ENCODE assay signal across 24 mouse cellular contexts in genomic region chr15:27472315-27472714, GRCm38 (mm10). TPM values are rescaled to one million over a fixed set of nuclear protein-coding genes. Genes with fewer than 3 reads are reported as not detected.
DNase-seq lines count a peak whose midpoint lies in the region; ATAC-seq and TF ChIP-seq lines count a peak whose summit lies in the region.
"Had no signal": no experiment of that assay in that cellular context is flagged by ENCODE, and none has a peak within 500 bp of the region (broad histone marks: within the 10 kb centered on the region; RNA-seq: fewer than 3 reads in every experiment).

No protein-coding gene starts in this region.

- H3K9ac ChIP-seq in forebrain, embryonic 14.5 days (ENCODE audit: low read length): no peak overlapping the region
- H3K9ac ChIP-seq in forebrain, embryonic 15.5 days (replicated peaks): no peak overlapping the region
- peak overlapping the region; percentile 41 for H3K9ac ChIP-seq in heart, adult 2 months (ENCODE audit: low read depth, low read length)
- no peak overlapping the region for H3K9ac ChIP-seq in heart, embryonic 12.5 days
- 0 out of 2 replicates have a peak overlapping the region, but pooled peaks have one; percentile 6 for H3K9ac ChIP-seq in midbrain, embryonic 13.5 days (replicated peaks)
- H3K9ac ChIP-seq in midbrain, postnatal 0 days (replicated peaks; ENCODE audit: low read length, poor library complexity, severe bottlenecking): no peak overlapping the region
- H3K9ac ChIP-seq in hindbrain, embryonic 16.5 days (ENCODE audit: low read depth, low read length): no peak overlapping the region
- H3K9ac ChIP-seq: kidney, embryonic 15.5 days; liver, embryonic 15.5 days; lung, embryonic 15.5 days had no signal

- TF ChIP-seq EP300 in heart, adult 2 months (IDR thresholded peaks at IDR 0.05; ENCODE audit: insufficient read depth, low read depth, low read length): no peak

- peak; percentile 35 for DNase-seq in forebrain, embryonic 14.5 days (ENCODE audit: low spot score)
- peak in 1 of 2 experiments; percentile 22 for DNase-seq in heart, adult 2 months
- DNase-seq in midbrain, postnatal 0 days (ENCODE audit: low spot score): no peak
- no peak for DNase-seq in kidney, postnatal 10 days
- DNase-seq: adrenal gland, postnatal 36 days; cerebellum, postnatal 10 days; heart, postnatal 10 days; kidney, adult 11 months; kidney, postnatal 4 days; liver; lung, postnatal 36 days; retina, postnatal 1 day; right cerebral cortex, postnatal 25 days; spleen, adult 18-20 months had no signal

- H3K4me1 ChIP-seq in forebrain, embryonic 14.5 days (ENCODE audit: control insufficient read depth, insufficient read depth, low read length): peaks cover 9% of the 10 kb centered on the region; the same call in 1 of the 2 replicates
- H3K4me1 ChIP-seq in forebrain, embryonic 15.5 days: peaks cover 30% of the 10 kb centered on the region
- peaks cover 1% of the 10 kb centered on the region for H3K4me1 ChIP-seq in heart, adult 2 months (ENCODE audit: control insufficient read depth, insufficient read depth, low read length)
- peaks cover 30% of the 10 kb centered on the region for H3K4me1 ChIP-seq in heart, embryonic 12.5 days (replicated peaks)
- peaks cover 27% of the 10 kb centered on the region for H3K4me1 ChIP-seq in midbrain, embryonic 13.5 days (replicated peaks)
- peaks cover 6% of the 10 kb centered on the region; the same call in 1 of the 2 replicates for H3K4me1 ChIP-seq in midbrain, postnatal 0 days (ENCODE audit: insufficient read depth, low read length)
- H3K4me1 ChIP-seq in hindbrain, embryonic 16.5 days (ENCODE audit: control insufficient read depth, insufficient read depth, low read depth, low read length): peaks cover 26% of the 10 kb centered on the region

- no peaks in the 10 kb centered on the region for H3K27me3 ChIP-seq in forebrain, embryonic 14.5 days (replicated peaks; ENCODE audit: control insufficient read depth, insufficient read depth, low read length)
- H3K27me3 ChIP-seq in forebrain, embryonic 15.5 days: no peaks in the 10 kb centered on the region
- no peaks in the 10 kb centered on the region for H3K27me3 ChIP-seq in heart, adult 2 months (ENCODE audit: control insufficient read depth, insufficient read depth, low read length)
- H3K27me3 ChIP-seq in heart, embryonic 12.5 days (replicated peaks): no peaks in the 10 kb centered on the region
- no peaks in the 10 kb centered on the region for H3K27me3 ChIP-seq in midbrain, embryonic 13.5 days
- H3K27me3 ChIP-seq in midbrain, postnatal 0 days (ENCODE audit: insufficient read depth, low read length): no peaks in the 10 kb centered on the region
- H3K27me3 ChIP-seq in hindbrain, embryonic 16.5 days (replicated peaks; ENCODE audit: control insufficient read depth, insufficient read depth, low read length): no peaks in the 10 kb centered on the region
- H3K27me3 ChIP-seq: liver, embryonic 15.5 days; lung, embryonic 15.5 days had no signal

- H3K79me2 ChIP-seq in heart, adult 2 months (replicated peaks; ENCODE audit: control insufficient read depth, insufficient read depth, low read length): 0 out of 2 replicates have a peak, but pooled peaks cover 3% of the 10 kb centered on the region

- intact Hi-C loops in heart, adult 2 months (cut with DNase I): no loop called here

- no peak for TF ChIP-seq POLR2A in heart, adult 2 months (IDR thresholded peaks at IDR 0.05; ENCODE audit: insufficient read depth, low read depth, low read length)

- no peak overlapping the region for H3K4me3 ChIP-seq in forebrain, embryonic 14.5 days (ENCODE audit: low read depth, low read length)
- no peak overlapping the region for H3K4me3 ChIP-seq in forebrain, embryonic 15.5 days
- no peak overlapping the region for H3K4me3 ChIP-seq in heart, adult 2 months
- H3K4me3 ChIP-seq in heart, embryonic 12.5 days: no peak overlapping the region
- H3K4me3 ChIP-seq in midbrain, embryonic 13.5 days (replicated peaks): no peak overlapping the region
- H3K4me3 ChIP-seq in midbrain, postnatal 0 days (ENCODE audit: low read depth, low read length): no peak overlapping the region
- no peak overlapping the region for H3K4me3 ChIP-seq in hindbrain, embryonic 16.5 days (ENCODE audit: low read length)
- H3K4me3 ChIP-seq: kidney, embryonic 15.5 days; limb, embryonic 10.5 days; liver, embryonic 15.5 days; lung, embryonic 15.5 days; megakaryocyte, embryonic 14.5 days had no signal

- no peak overlapping the region for H3K4me2 ChIP-seq in forebrain, embryonic 14.5 days (ENCODE audit: low read length)
- H3K4me2 ChIP-seq in forebrain, embryonic 15.5 days (replicated peaks): no peak overlapping the region
- H3K4me2 ChIP-seq in heart, embryonic 12.5 days: no peak overlapping the region
- H3K4me2 ChIP-seq in midbrain, embryonic 13.5 days (replicated peaks): no peak overlapping the region
- no peak overlapping the region for H3K4me2 ChIP-seq in midbrain, postnatal 0 days (ENCODE audit: low read depth, low read length, poor library complexity, severe bottlenecking)
- H3K4me2 ChIP-seq in hindbrain, embryonic 16.5 days (ENCODE audit: low read length): 0 out of 2 replicates have a peak overlapping the region, but pooled peaks have one; percentile 6
- H3K4me2 ChIP-seq: heart, embryonic 11.5 days; kidney, embryonic 15.5 days; liver, embryonic 15.5 days; lung, embryonic 15.5 days had no signal

- no peaks in the 10 kb centered on the region for H3K9me3 ChIP-seq in forebrain, embryonic 14.5 days (replicated peaks; ENCODE audit: control insufficient read depth, low read length)
- no peaks in the 10 kb centered on the region for H3K9me3 ChIP-seq in forebrain, embryonic 15.5 days
- no peaks in the 10 kb centered on the region for H3K9me3 ChIP-seq in heart, embryonic 12.5 days (replicated peaks)
- no peaks in the 10 kb centered on the region for H3K9me3 ChIP-seq in midbrain, embryonic 13.5 days
- H3K9me3 ChIP-seq in midbrain, postnatal 0 days (ENCODE audit: low read length): no peaks in the 10 kb centered on the region
- no peaks in the 10 kb centered on the region for H3K9me3 ChIP-seq in hindbrain, embryonic 16.5 days (ENCODE audit: control insufficient read depth, low read length)
- H3K9me3 ChIP-seq: kidney, embryonic 15.5 days; limb, embryonic 10.5 days; liver, embryonic 15.5 days; lung, embryonic 15.5 days had no signal

- WGBS in forebrain, embryonic 14.5 days: 52% methylated on average over 9 of the region's 9 CpGs
- WGBS in forebrain, embryonic 15.5 days: 33% methylated on average over 9 of the region's 9 CpGs
- 58% methylated on average over 9 of the region's 9 CpGs for WGBS in heart, adult 2 months
- 83% methylated on average over 9 of the region's 9 CpGs for WGBS in heart, embryonic 12.5 days
- 48% methylated on average over 9 of the region's 9 CpGs for WGBS in midbrain, embryonic 13.5 days
- 30% methylated on average over 9 of the region's 9 CpGs for WGBS in midbrain, postnatal 0 days
- 26% methylated on average over 9 of the region's 9 CpGs for WGBS in hindbrain, embryonic 16.5 days

- no peak overlapping the region for H3K27ac ChIP-seq in forebrain, embryonic 14.5 days (ENCODE audit: low read depth, low read length)
- H3K27ac ChIP-seq in forebrain, embryonic 15.5 days (replicated peaks): no peak overlapping the region
- H3K27ac ChIP-seq in heart, adult 2 months: peak overlapping the region; percentile 48
- H3K27ac ChIP-seq in heart, embryonic 12.5 days (ENCODE audit: poor library complexity, severe bottlenecking): no peak overlapping the region
- no peak overlapping the region; the same call in 1 of the 2 replicates for H3K27ac ChIP-seq in midbrain, embryonic 13.5 days
- no peak overlapping the region for H3K27ac ChIP-seq in midbrain, postnatal 0 days (ENCODE audit: low read depth, low read length)
- H3K27ac ChIP-seq in hindbrain, embryonic 16.5 days (ENCODE audit: low read depth, low read length): no peak overlapping the region
- H3K27ac ChIP-seq: kidney, embryonic 15.5 days; limb, embryonic 10.5 days; liver, embryonic 15.5 days; lung, embryonic 15.5 days had no signal

- 0 out of 2 replicates have a peak, but pooled peaks have one; percentile 7 for ATAC-seq in forebrain, embryonic 14.5 days
- ATAC-seq in forebrain, embryonic 15.5 days (replicated peaks): no peak
- no peak for ATAC-seq in heart, embryonic 12.5 days (ENCODE audit: insufficient number of reproducible peaks, low FRiP score)
- peak; percentile 22; the same call in 1 of the 2 replicates for ATAC-seq in midbrain, embryonic 13.5 days
- no peak for ATAC-seq in midbrain, postnatal 0 days (ENCODE audit: low FRiP score)
- ATAC-seq in hindbrain, embryonic 16.5 days: no peak

- no peaks in the 10 kb centered on the region for H3K36me3 ChIP-seq in forebrain, embryonic 14.5 days (ENCODE audit: control insufficient read depth, insufficient read depth, low read length)
- H3K36me3 ChIP-seq in forebrain, embryonic 15.5 days: no peaks in the 10 kb centered on the region
- peaks cover 19% of the 10 kb centered on the region for H3K36me3 ChIP-seq in heart, adult 2 months (ENCODE audit: control insufficient read depth, insufficient read depth, low read length)
- H3K36me3 ChIP-seq in heart, embryonic 12.5 days: no peaks in the 10 kb centered on the region
- peaks cover 3% of the 10 kb centered on the region for H3K36me3 ChIP-seq in midbrain, embryonic 13.5 days
- no peaks in the 10 kb centered on the region for H3K36me3 ChIP-seq in midbrain, postnatal 0 days (ENCODE audit: insufficient read depth, low read length)
- no peaks in the 10 kb centered on the region for H3K36me3 ChIP-seq in hindbrain, embryonic 16.5 days (ENCODE audit: control insufficient read depth, insufficient read depth, low read length)
- H3K36me3 ChIP-seq: kidney, embryonic 15.5 days; limb, embryonic 10.5 days; lung, embryonic 15.5 days had no signal

- TF ChIP-seq CTCF in heart, adult 2 months (IDR thresholded peaks at IDR 0.05): no peak
- TF ChIP-seq CTCF in midbrain, postnatal 0 days (IDR thresholded peaks at IDR 0.05): no peak

RNA-seq across cellular contexts. Expression of gene Ank, which starts 5.8 kb away (rescaled TPM):
- 13.7 and 13.9 TPM in 2 replicates for polyA plus RNA-seq in forebrain, embryonic 14.5 days (2014; fragmentation: Nextera tagmentation; extraction: Ambion mirVana)
- polyA plus RNA-seq in forebrain, embryonic 15.5 days (2015; fragmentation: Nextera tagmentation; extraction: Ambion mirVana): 16.7 and 17.1 TPM in 2 replicates
- total RNA-seq in heart, adult 2 months (2021): 100 to 1,000 TPM; 196 to 225 TPM
- polyA plus RNA-seq in heart, adult 2 months (2012; rRNA removed): 176 and 318 TPM in 2 replicates
- polyA plus RNA-seq in heart, embryonic 12.5 days (2016; fragmentation: Nextera tagmentation; extraction: Ambion mirVana): 12.6 and 14.7 TPM in 2 replicates
- 9.9 and 11.5 TPM in 2 replicates for polyA plus RNA-seq in midbrain, embryonic 13.5 days (2015; fragmentation: Nextera tagmentation; extraction: Ambion mirVana)
- 24.1 and 28.4 TPM in 2 replicates for total RNA-seq in midbrain, postnatal 0 days (2014; rRNA removed)
- polyA plus RNA-seq in midbrain, postnatal 0 days (2015; fragmentation: Nextera tagmentation; extraction: Ambion mirVana): 15.7 and 15.8 TPM in 2 replicates
- polyA plus RNA-seq in hindbrain, embryonic 16.5 days (2015; fragmentation: Nextera tagmentation; extraction: Ambion mirVana): 11.6 and 15.6 TPM in 2 replicates

Comparison
In these comparisons a context has a peak if more than half of its experiments do, and no peak if none do; other contexts are left out.
1. ATAC-seq: peak in forebrain, embryonic 14.5 days (single experiment) and midbrain, embryonic 13.5 days (single experiment); none in forebrain, embryonic 15.5 days (single experiment), heart, embryonic 12.5 days (single experiment), midbrain, postnatal 0 days (single experiment) and hindbrain, embryonic 16.5 days (single experiment).
2. H3K9ac ChIP-seq: peak in heart, adult 2 months (single experiment) and midbrain, embryonic 13.5 days (single experiment); none in forebrain, embryonic 14.5 days (single experiment), forebrain, embryonic 15.5 days (single experiment), heart, embryonic 12.5 days (single experiment), midbrain, postnatal 0 days (single experiment) and hindbrain, embryonic 16.5 days (single experiment).